Mouse (Mus musculus): ENCODE data around the gene Plppr3.

DNA sequence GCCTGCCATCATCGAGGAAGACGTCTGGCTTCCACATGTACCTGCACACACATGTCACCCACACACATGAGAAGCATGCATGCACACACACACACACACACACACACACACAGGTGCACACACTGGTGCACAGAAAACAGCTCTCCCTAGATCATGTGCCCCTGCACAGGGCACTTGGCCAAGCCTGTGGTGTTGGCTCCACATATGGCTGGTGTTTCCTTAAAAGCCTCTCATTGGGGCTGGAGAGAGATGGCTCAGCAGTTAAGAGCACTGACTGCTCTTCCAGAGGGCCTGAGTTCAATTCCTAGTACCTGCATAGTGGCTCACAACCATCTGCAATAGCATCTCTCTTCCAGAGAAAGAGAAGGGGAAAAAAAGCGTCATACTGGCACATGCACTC lies 42.9 kb downstream of the Plppr3 start:
- TF ChIP-seq CTCF (IDR thresholded peaks at IDR 0.05; ENCODE audit: low read depth) (no peak), EP300 (IDR thresholded peaks at IDR 0.05; ENCODE audit: low read depth) (no peak)
